Comparison of ENCODE assay signal across 11 mouse cellular contexts in genomic region chr11:101525936-101526595, GRCm38 (mm10). TPM values are rescaled to one million over a fixed set of nuclear protein-coding genes. Genes with fewer than 3 reads are reported as not detected.
DNase-seq lines count a peak whose midpoint lies in the region; ATAC-seq and TF ChIP-seq lines count a peak whose summit lies in the region.
"Had no signal": no experiment of that assay in that cellular context is flagged by ENCODE, and none has a peak within 500 bp of the region (broad histone marks: within the 10 kb centered on the region; RNA-seq: fewer than 3 reads in every experiment).

No protein-coding gene starts in this region.

- H3K9ac ChIP-seq in forebrain, embryonic 13.5 days, result no peak overlapping the region
- H3K9ac ChIP-seq in forebrain, embryonic 12.5 days, result no peak overlapping the region
- no peak overlapping the region for H3K9ac ChIP-seq in midbrain, postnatal 0 days (replicated peaks; ENCODE audit: low read length, poor library complexity, severe bottlenecking)
- no peak overlapping the region for H3K9ac ChIP-seq in midbrain, embryonic 15.5 days
- no peak overlapping the region for H3K9ac ChIP-seq in heart, embryonic 11.5 days (ENCODE audit: low read depth, low read length)
- H3K9ac ChIP-seq: liver, embryonic 15.5 days had no signal

- H3K4me2 ChIP-seq in forebrain, embryonic 13.5 days, result no peak overlapping the region
- no peak overlapping the region for H3K4me2 ChIP-seq in forebrain, embryonic 12.5 days
- H3K4me2 ChIP-seq in midbrain, postnatal 0 days (ENCODE audit: low read depth, low read length, poor library complexity, severe bottlenecking), result no peak overlapping the region
- no peak overlapping the region for H3K4me2 ChIP-seq in midbrain, embryonic 15.5 days
- H3K4me2 ChIP-seq in heart, embryonic 11.5 days, result no peak overlapping the region
- H3K4me2 ChIP-seq: liver, embryonic 15.5 days had no signal

- no peak overlapping the region for H3K4me3 ChIP-seq in forebrain, embryonic 13.5 days
- H3K4me3 ChIP-seq in forebrain, embryonic 12.5 days (replicated peaks), result no peak overlapping the region
- no peak overlapping the region for H3K4me3 ChIP-seq in midbrain, postnatal 0 days (ENCODE audit: low read depth, low read length)
- H3K4me3 ChIP-seq in midbrain, embryonic 15.5 days, result no peak overlapping the region
- H3K4me3 ChIP-seq in heart, embryonic 11.5 days (ENCODE audit: low read depth, low read length), result no peak overlapping the region
- H3K4me3 ChIP-seq: erythroblast, embryonic 14.5 days; liver, embryonic 15.5 days had no signal

- DNase-seq in midbrain, postnatal 0 days (ENCODE audit: low spot score), result peak; percentile 64
- peak; percentile 86 to 89 for DNase-seq in layer of hippocampus, adult 18-20 months (ENCODE audit: low spot score in 2 of 2)
- DNase-seq in right cerebral cortex, postnatal 14 days, result peak; percentile 18
- DNase-seq in spleen, postnatal 36 days (ENCODE audit: low spot score in 2 of 2), result no peak

- no peaks in the 10 kb centered on the region for H3K27me3 ChIP-seq in forebrain, embryonic 13.5 days
- H3K27me3 ChIP-seq in forebrain, embryonic 12.5 days, result no peaks in the 10 kb centered on the region
- no peaks in the 10 kb centered on the region for H3K27me3 ChIP-seq in midbrain, postnatal 0 days (ENCODE audit: insufficient read depth, low read length)
- H3K27me3 ChIP-seq in midbrain, embryonic 15.5 days (replicated peaks), result no peaks in the 10 kb centered on the region
- no peaks in the 10 kb centered on the region for H3K27me3 ChIP-seq in heart, embryonic 11.5 days (ENCODE audit: control insufficient read depth, insufficient read depth, low read length)
- H3K27me3 ChIP-seq: liver, embryonic 15.5 days had no signal

- 82% methylated on average over 9 of the region's 9 CpGs for WGBS in forebrain, embryonic 13.5 days
- 92% methylated on average over 9 of the region's 9 CpGs for WGBS in forebrain, embryonic 12.5 days
- WGBS in midbrain, postnatal 0 days, result 88% methylated on average over 9 of the region's 9 CpGs
- WGBS in midbrain, embryonic 15.5 days, result 90% methylated on average over 9 of the region's 9 CpGs
- WGBS in heart, embryonic 11.5 days (ENCODE audit: insufficient replicate concordance), result 95% methylated on average over 9 of the region's 9 CpGs

- peak overlapping the region; percentile 60; the same call in 1 of the 2 replicates for H3K27ac ChIP-seq in forebrain, embryonic 13.5 days
- no peak overlapping the region for H3K27ac ChIP-seq in forebrain, embryonic 12.5 days
- H3K27ac ChIP-seq in midbrain, postnatal 0 days (ENCODE audit: low read depth, low read length), result no peak overlapping the region
- H3K27ac ChIP-seq in midbrain, embryonic 15.5 days, result no peak overlapping the region
- no peak overlapping the region for H3K27ac ChIP-seq in heart, embryonic 11.5 days (ENCODE audit: low read depth, low read length)
- H3K27ac ChIP-seq: liver, embryonic 15.5 days; stomach, postnatal 0 days had no signal

- H3K9me3 ChIP-seq in forebrain, embryonic 13.5 days (replicated peaks), result no peaks in the 10 kb centered on the region
- no peaks in the 10 kb centered on the region for H3K9me3 ChIP-seq in forebrain, embryonic 12.5 days
- H3K9me3 ChIP-seq in midbrain, postnatal 0 days (ENCODE audit: low read length), result no peaks in the 10 kb centered on the region
- H3K9me3 ChIP-seq in midbrain, embryonic 15.5 days, result no peaks in the 10 kb centered on the region
- H3K9me3 ChIP-seq in heart, embryonic 11.5 days (replicated peaks; ENCODE audit: control insufficient read depth, low read length), result no peaks in the 10 kb centered on the region
- H3K9me3 ChIP-seq: liver, embryonic 15.5 days had no signal

- H3K4me1 ChIP-seq in forebrain, embryonic 13.5 days, result no peaks in the 10 kb centered on the region
- H3K4me1 ChIP-seq in forebrain, embryonic 12.5 days, result no peaks in the 10 kb centered on the region
- no peaks in the 10 kb centered on the region for H3K4me1 ChIP-seq in midbrain, postnatal 0 days (ENCODE audit: insufficient read depth, low read length)
- no peaks in the 10 kb centered on the region for H3K4me1 ChIP-seq in midbrain, embryonic 15.5 days
- no peaks in the 10 kb centered on the region for H3K4me1 ChIP-seq in heart, embryonic 11.5 days (ENCODE audit: control insufficient read depth, insufficient read depth, low read length)
- H3K4me1 ChIP-seq: liver, embryonic 15.5 days had no signal

- no peak for TF ChIP-seq CTCF in midbrain, postnatal 0 days (IDR thresholded peaks at IDR 0.05)

- H3K36me3 ChIP-seq in forebrain, embryonic 13.5 days (ENCODE audit: poor library complexity, severe bottlenecking), result peaks cover 35% of the 10 kb centered on the region
- peaks cover 66% of the 10 kb centered on the region for H3K36me3 ChIP-seq in forebrain, embryonic 12.5 days (replicated peaks)
- no peaks in the 10 kb centered on the region for H3K36me3 ChIP-seq in midbrain, postnatal 0 days (ENCODE audit: insufficient read depth, low read length)
- H3K36me3 ChIP-seq in midbrain, embryonic 15.5 days (replicated peaks), result no peaks in the 10 kb centered on the region
- peaks cover 17% of the 10 kb centered on the region for H3K36me3 ChIP-seq in heart, embryonic 11.5 days (ENCODE audit: control insufficient read depth, insufficient read depth, low read length)

- peak; percentile 76 for ATAC-seq in forebrain, embryonic 13.5 days
- no peak for ATAC-seq in forebrain, embryonic 12.5 days (ENCODE audit: low FRiP score)
- no peak for ATAC-seq in midbrain, postnatal 0 days (ENCODE audit: low FRiP score)
- no peak for ATAC-seq in midbrain, embryonic 15.5 days (replicated peaks)
- no peak for ATAC-seq in heart, embryonic 11.5 days (replicated peaks; ENCODE audit: insufficient number of reproducible peaks, low FRiP score, low TSS enrichment)

RNA-seq across cellular contexts. Expression of gene Brca1, which starts 25.7 kb away (rescaled TPM):
- 11.3 and 12.5 TPM in 2 replicates for polyA plus RNA-seq in forebrain, embryonic 13.5 days (2015; fragmentation: Nextera tagmentation; extraction: Ambion mirVana)
- 24.3 TPM in 2 replicates for polyA plus RNA-seq in forebrain, embryonic 12.5 days (2016; fragmentation: Nextera tagmentation; extraction: Ambion mirVana)
- 2.8 and 5.1 TPM in 2 replicates for total RNA-seq in midbrain, postnatal 0 days (2014; rRNA removed)
- 0.84 and 0.90 TPM in 2 replicates for polyA plus RNA-seq in midbrain, postnatal 0 days (2015; fragmentation: Nextera tagmentation; extraction: Ambion mirVana)
- polyA plus RNA-seq in midbrain, embryonic 15.5 days (2015; fragmentation: Nextera tagmentation; extraction: Ambion mirVana), result 1.5 and 2.8 TPM in 2 replicates
- 1 to 10 TPM in 1 of 2 experiments, under 1 TPM in 1; 0.56 to 1.0 TPM for total RNA-seq in layer of hippocampus, adult 18-20 months (2021)
- polyA plus RNA-seq in heart, embryonic 11.5 days (2014; fragmentation: Nextera tagmentation; extraction: Ambion mirVana), result 12.3 and 12.7 TPM in 2 replicates

RNA-seq across cellular contexts. Expression of gene Nbr1, which starts 25.9 kb away (rescaled TPM):
- 104 and 117 TPM in 2 replicates for polyA plus RNA-seq in forebrain, embryonic 13.5 days (2015; fragmentation: Nextera tagmentation; extraction: Ambion mirVana)
- 118 and 134 TPM in 2 replicates for polyA plus RNA-seq in forebrain, embryonic 12.5 days (2016; fragmentation: Nextera tagmentation; extraction: Ambion mirVana)
- 121 and 128 TPM in 2 replicates for total RNA-seq in midbrain, postnatal 0 days (2014; rRNA removed)
- polyA plus RNA-seq in midbrain, postnatal 0 days (2015; fragmentation: Nextera tagmentation; extraction: Ambion mirVana), result 56.3 and 59.7 TPM in 2 replicates
- 102 and 103 TPM in 2 replicates for polyA plus RNA-seq in midbrain, embryonic 15.5 days (2015; fragmentation: Nextera tagmentation; extraction: Ambion mirVana)
- 100 to 1,000 TPM; 134 to 138 TPM for total RNA-seq in layer of hippocampus, adult 18-20 months (2021)
- polyA plus RNA-seq in heart, embryonic 11.5 days (2014; fragmentation: Nextera tagmentation; extraction: Ambion mirVana), result 48.4 and 72.2 TPM in 2 replicates

RNA-seq across cellular contexts. Expression of gene Tmem106a, which starts 56.0 kb away (rescaled TPM):
- 1.1 and 1.3 TPM in 2 replicates for polyA plus RNA-seq in forebrain, embryonic 13.5 days (2015; fragmentation: Nextera tagmentation; extraction: Ambion mirVana)
- 1.8 and 3.0 TPM in 2 replicates for polyA plus RNA-seq in forebrain, embryonic 12.5 days (2016; fragmentation: Nextera tagmentation; extraction: Ambion mirVana)
- 1.5 and 3.0 TPM in 2 replicates for total RNA-seq in midbrain, postnatal 0 days (2014; rRNA removed)
- 3.5 and 3.6 TPM in 2 replicates for polyA plus RNA-seq in midbrain, postnatal 0 days (2015; fragmentation: Nextera tagmentation; extraction: Ambion mirVana)
- polyA plus RNA-seq in midbrain, embryonic 15.5 days (2015; fragmentation: Nextera tagmentation; extraction: Ambion mirVana), result 3.1 and 4.5 TPM in 2 replicates
- 1 to 10 TPM; 1.2 to 2.0 TPM for total RNA-seq in layer of hippocampus, adult 18-20 months (2021)
- polyA plus RNA-seq in heart, embryonic 11.5 days (2014; fragmentation: Nextera tagmentation; extraction: Ambion mirVana), result 3.3 and 4.4 TPM in 2 replicates

Comparison
In these comparisons a context has a peak if more than half of its experiments do, and no peak if none do; other contexts are left out.
1. DNase-seq: peak in midbrain, postnatal 0 days (single experiment), layer of hippocampus, adult 18-20 months (2 of 2) and right cerebral cortex, postnatal 14 days (single experiment); none in spleen, postnatal 36 days (0 of 2).